ENCODE assay signal across 16 mouse cellular contexts in genomic region chr6:144964205-144964604, GRCm38 (mm10).
DNase-seq lines count a peak whose midpoint lies in the region; ATAC-seq lines count a peak whose summit lies in the region.
"Had no signal": no experiment of that assay in that cellular context is flagged by ENCODE, and none has a peak within 500 bp of the region (broad histone marks: within the 10 kb centered on the region; RNA-seq: fewer than 3 reads in every experiment).

No protein-coding gene starts in this region.

- no peak overlapping the region for H3K4me3 ChIP-seq in hindbrain, embryonic 16.5 days (ENCODE audit: low read length)
- H3K4me3 ChIP-seq in hindbrain, embryonic 11.5 days (ENCODE audit: low read depth, low read length), result no peak overlapping the region
- H3K4me3 ChIP-seq in midbrain, embryonic 14.5 days (replicated peaks; ENCODE audit: low read depth, low read length), result no peak overlapping the region
- no peak overlapping the region for H3K4me3 ChIP-seq in midbrain, embryonic 11.5 days (ENCODE audit: low read depth, low read length)
- H3K4me3 ChIP-seq: heart, embryonic 15.5 days; intestine, embryonic 15.5 days had no signal

- no peak overlapping the region for H3K27ac ChIP-seq in hindbrain, embryonic 16.5 days (ENCODE audit: low read depth, low read length)
- H3K27ac ChIP-seq in hindbrain, embryonic 11.5 days (ENCODE audit: low read depth, low read length), result no peak overlapping the region
- no peak overlapping the region for H3K27ac ChIP-seq in midbrain, embryonic 14.5 days (replicated peaks; ENCODE audit: low read depth, low read length)
- no peak overlapping the region for H3K27ac ChIP-seq in midbrain, embryonic 11.5 days (ENCODE audit: low read depth, low read length)
- H3K27ac ChIP-seq: heart, embryonic 15.5 days; intestine, embryonic 15.5 days had no signal

- H3K9me3 ChIP-seq in hindbrain, embryonic 16.5 days (ENCODE audit: control insufficient read depth, low read length), result no peaks in the 10 kb centered on the region
- no peaks in the 10 kb centered on the region for H3K9me3 ChIP-seq in hindbrain, embryonic 11.5 days (ENCODE audit: control insufficient read depth, low read length)
- H3K9me3 ChIP-seq in midbrain, embryonic 14.5 days (ENCODE audit: control insufficient read depth, low read length), result no peaks in the 10 kb centered on the region
- H3K9me3 ChIP-seq in midbrain, embryonic 11.5 days (ENCODE audit: control insufficient read depth, low read length), result no peaks in the 10 kb centered on the region
- H3K9me3 ChIP-seq: heart, embryonic 15.5 days; intestine, embryonic 15.5 days had no signal

- H3K9ac ChIP-seq in hindbrain, embryonic 16.5 days (ENCODE audit: low read depth, low read length), result no peak overlapping the region
- no peak overlapping the region for H3K9ac ChIP-seq in hindbrain, embryonic 11.5 days (ENCODE audit: low read depth, low read length)
- no peak overlapping the region for H3K9ac ChIP-seq in midbrain, embryonic 14.5 days (replicated peaks; ENCODE audit: low read length)
- H3K9ac ChIP-seq in midbrain, embryonic 11.5 days (ENCODE audit: low read length), result no peak overlapping the region
- H3K9ac ChIP-seq: heart, embryonic 15.5 days; intestine, embryonic 15.5 days had no signal

- 69% methylated on average over 4 of the region's 4 CpGs for WGBS in hindbrain, embryonic 16.5 days
- WGBS in hindbrain, embryonic 11.5 days, result 86% methylated on average over 4 of the region's 4 CpGs
- 84% methylated on average over 4 of the region's 4 CpGs for WGBS in midbrain, embryonic 14.5 days
- WGBS in midbrain, embryonic 11.5 days, result 87% methylated on average over 4 of the region's 4 CpGs

- no peak for DNase-seq in hindbrain, embryonic 11.5 days (ENCODE audit: low spot score)
- peak; percentile 70 for DNase-seq in midbrain, embryonic 14.5 days
- no peak for DNase-seq in midbrain, embryonic 11.5 days (ENCODE audit: low spot score, missing footprints)
- DNase-seq in telencephalon, adult 2 months (ENCODE audit: low read depth, low spot score), result peak; percentile 6
- DNase-seq in yolk sac, embryonic 10.5 days (ENCODE audit: low spot score), result no peak
- DNase-seq: adrenal gland, postnatal 36 days; cerebellum, adult 11 months; gastrocnemius, postnatal 10 days; kidney, postnatal 4 days; lung, postnatal 14 days; thymus, postnatal 4 days had no signal

- no peaks in the 10 kb centered on the region for H3K36me3 ChIP-seq in hindbrain, embryonic 16.5 days (ENCODE audit: control insufficient read depth, insufficient read depth, low read length)
- no peaks in the 10 kb centered on the region for H3K36me3 ChIP-seq in hindbrain, embryonic 11.5 days (ENCODE audit: control insufficient read depth, insufficient read depth, low read length)
- H3K36me3 ChIP-seq in midbrain, embryonic 14.5 days (ENCODE audit: control insufficient read depth, insufficient read depth, low read length), result no peaks in the 10 kb centered on the region
- H3K36me3 ChIP-seq in midbrain, embryonic 11.5 days (ENCODE audit: control insufficient read depth, insufficient read depth, low read length), result no peaks in the 10 kb centered on the region
- H3K36me3 ChIP-seq: heart, embryonic 15.5 days; intestine, embryonic 15.5 days had no signal

- ATAC-seq in hindbrain, embryonic 16.5 days, result peak; percentile 67; the same call in 1 of the 2 replicates
- no peak for ATAC-seq in hindbrain, embryonic 11.5 days (ENCODE audit: low FRiP score)
- no peak for ATAC-seq in midbrain, embryonic 14.5 days (ENCODE audit: low FRiP score, low TSS enrichment)
- ATAC-seq in midbrain, embryonic 11.5 days (ENCODE audit: low FRiP score), result no peak
- ATAC-seq in common myeloid progenitor, adult 5-6 weeks (replicated peaks; ENCODE audit: low read depth, poor library complexity, severe bottlenecking), result peak; percentile 37; the same call in 1 of the 2 replicates
- ATAC-seq: intestine, embryonic 15.5 days had no signal

- no peak overlapping the region for H3K4me2 ChIP-seq in hindbrain, embryonic 16.5 days (ENCODE audit: low read length)
- no peak overlapping the region for H3K4me2 ChIP-seq in hindbrain, embryonic 11.5 days (replicated peaks; ENCODE audit: low read depth, low read length)
- no peak overlapping the region for H3K4me2 ChIP-seq in midbrain, embryonic 14.5 days (ENCODE audit: low read length)
- H3K4me2 ChIP-seq in midbrain, embryonic 11.5 days, result no peak overlapping the region
- H3K4me2 ChIP-seq: heart, embryonic 15.5 days; intestine, embryonic 15.5 days; liver, embryonic 11.5 days had no signal

- no peaks in the 10 kb centered on the region for H3K4me1 ChIP-seq in hindbrain, embryonic 16.5 days (ENCODE audit: control insufficient read depth, insufficient read depth, low read depth, low read length)
- no peaks in the 10 kb centered on the region for H3K4me1 ChIP-seq in hindbrain, embryonic 11.5 days (replicated peaks; ENCODE audit: control insufficient read depth, insufficient read depth, low read length)
- no peaks in the 10 kb centered on the region for H3K4me1 ChIP-seq in midbrain, embryonic 14.5 days (ENCODE audit: control insufficient read depth, insufficient read depth, low read length)
- H3K4me1 ChIP-seq in midbrain, embryonic 11.5 days (ENCODE audit: control insufficient read depth, insufficient read depth, low read length), result peaks cover 2% of the 10 kb centered on the region; the same call in 1 of the 2 replicates
- H3K4me1 ChIP-seq: heart, embryonic 15.5 days; intestine, embryonic 15.5 days had no signal

- H3K27me3 ChIP-seq in hindbrain, embryonic 16.5 days (replicated peaks; ENCODE audit: control insufficient read depth, insufficient read depth, low read length), result no peaks in the 10 kb centered on the region
- no peaks in the 10 kb centered on the region for H3K27me3 ChIP-seq in hindbrain, embryonic 11.5 days (ENCODE audit: control insufficient read depth, insufficient read depth, low read length)
- H3K27me3 ChIP-seq in midbrain, embryonic 14.5 days (ENCODE audit: control insufficient read depth, insufficient read depth, low read length), result no peaks in the 10 kb centered on the region
- no peaks in the 10 kb centered on the region for H3K27me3 ChIP-seq in midbrain, embryonic 11.5 days (ENCODE audit: control insufficient read depth, insufficient read depth, low read length)
- H3K27me3 ChIP-seq: heart, embryonic 15.5 days; intestine, embryonic 15.5 days had no signal

Comparison
In these comparisons a context has a peak if more than half of its experiments do, and no peak if none do; other contexts are left out.
1. ATAC-seq: peak in hindbrain, embryonic 16.5 days (single experiment) and common myeloid progenitor, adult 5-6 weeks (single experiment); none in hindbrain, embryonic 11.5 days (single experiment), midbrain, embryonic 14.5 days (single experiment) and midbrain, embryonic 11.5 days (single experiment).
2. DNase-seq: peak in midbrain, embryonic 14.5 days (single experiment) and telencephalon, adult 2 months (single experiment); none in hindbrain, embryonic 11.5 days (single experiment), midbrain, embryonic 11.5 days (single experiment) and yolk sac, embryonic 10.5 days (single experiment).